Mouse (Mus musculus) fat pad, adult 2 months (tissue): Measurements from ENCODE around the gene Tppp.
"Not testable (repeated sequence)": the region's sequence is repeated elsewhere in the genome, so short reads cannot be mapped to it uniquely, and the experiment has no call there.

Experiments
- DNase-seq: peaks from one replicate; pipeline ENCODE4 v3.0.0-alpha.2; 2011; ENCODE audit warnings: low read depth, low spot score; ENCODE audit errors: extremely low read depth

The Tppp gene

GRCm38 (mm10) chr13:74008948-74009718 lies at the start of gene Tppp:
Gene Tppp (plus strand): TSS chr13:74009407.
- no peak for DNase-seq

GRCm38 (mm10) chr13:73960117-73960652 lies 49.0 kb upstream of the Tppp start:
- DNase-seq: no peak

GRCm38 (mm10) chr13:73961177-73961576 lies 48.0 kb upstream of the Tppp start:
- no peak for DNase-seq

GRCm38 (mm10) chr13:73963551-73963950 lies 45.7 kb upstream of the Tppp start, which contains the start of gene Zdhhc11:
Gene Zdhhc11 (plus strand): TSS chr13:73963851.
- no peak for DNase-seq

DNA sequence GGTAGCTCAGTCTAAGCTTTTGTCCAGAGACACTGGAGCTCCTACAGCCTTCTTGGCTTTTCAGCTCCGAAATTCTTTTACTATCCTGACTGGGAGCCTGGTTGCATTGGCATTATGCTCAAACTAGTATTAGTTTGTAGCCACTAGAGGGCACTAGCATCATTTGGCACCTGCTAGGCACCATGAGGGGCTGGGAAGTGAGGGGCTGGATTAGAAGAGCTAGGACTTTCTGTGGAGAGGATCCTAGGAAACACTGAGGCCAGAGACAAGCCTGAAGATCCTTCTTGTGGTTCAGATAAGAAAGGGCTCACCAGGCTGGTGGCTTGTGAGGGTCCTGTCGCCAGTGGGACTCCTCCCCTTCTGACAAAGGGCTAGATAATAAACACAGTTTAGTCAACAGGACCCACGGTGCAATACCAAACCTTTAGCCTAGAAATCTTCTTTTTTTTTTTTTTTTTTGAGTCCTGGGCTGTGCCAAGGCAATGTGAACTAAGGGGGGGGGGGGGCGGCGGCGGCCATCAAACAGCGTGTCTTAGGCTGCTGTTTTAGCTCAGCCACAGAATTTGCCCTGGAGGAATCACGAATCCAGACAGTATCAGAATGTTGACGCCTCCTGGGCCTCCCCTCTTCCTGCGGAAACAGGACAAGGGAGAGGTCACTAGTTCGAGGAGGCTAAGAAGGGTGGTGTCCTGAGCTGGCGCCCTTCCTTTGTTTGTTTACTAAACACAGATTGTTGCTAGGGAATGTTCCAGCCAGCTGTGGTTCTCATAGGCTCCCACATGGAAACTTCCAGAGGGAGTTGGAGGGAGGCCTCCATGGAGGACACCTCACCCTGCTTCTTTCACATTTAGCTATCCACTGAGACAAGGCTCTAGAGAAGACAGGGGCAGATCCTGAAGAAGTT lies 38.4 kb upstream of the Tppp start:
- no peak for DNase-seq

DNA sequence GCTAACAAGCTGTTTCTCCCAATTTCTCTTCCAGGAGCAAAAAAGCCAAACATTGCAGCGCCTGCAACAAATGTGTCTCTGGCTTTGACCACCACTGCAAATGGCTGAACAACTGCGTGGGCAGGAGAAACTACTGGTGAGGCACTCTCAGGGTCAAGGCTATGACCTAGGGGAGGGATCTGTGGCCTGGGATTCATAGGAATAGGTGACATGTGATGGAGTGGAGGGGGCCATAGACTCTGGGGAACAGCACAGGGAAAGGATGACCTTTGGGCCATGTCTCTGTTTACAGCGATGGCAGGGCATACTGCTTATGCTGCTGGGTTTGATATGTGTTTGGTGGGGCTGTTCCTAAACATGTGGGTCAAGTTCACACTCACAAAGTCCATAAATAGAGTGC lies 34.7 kb upstream of the Tppp start:
- DNase-seq: no peak

DNA sequence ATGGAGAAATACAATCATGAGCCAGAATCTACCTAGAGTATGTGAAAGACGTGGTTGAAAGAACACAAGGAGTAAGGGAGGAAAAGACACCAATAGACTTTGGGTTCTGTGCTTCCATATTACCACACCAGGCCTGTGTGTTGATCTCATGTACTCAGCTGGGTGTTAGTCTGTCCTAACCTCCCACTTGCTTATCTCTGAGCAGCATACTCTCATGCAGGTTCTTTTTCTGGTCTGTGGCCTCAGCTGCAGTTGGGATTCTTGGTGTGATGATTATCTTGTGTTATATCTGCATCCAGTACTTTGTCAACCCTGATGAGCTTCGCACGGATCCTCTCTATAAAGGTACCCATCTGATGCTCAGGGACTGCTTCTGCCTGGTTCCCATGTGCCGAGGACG lies 32.3 kb upstream of the Tppp start:
- no peak for DNase-seq

- DNase-seq: no peak
Observed at GRCm38 (mm10) chr13:73990325-73990724, 18.9 kb upstream of the Tppp start.

DNA sequence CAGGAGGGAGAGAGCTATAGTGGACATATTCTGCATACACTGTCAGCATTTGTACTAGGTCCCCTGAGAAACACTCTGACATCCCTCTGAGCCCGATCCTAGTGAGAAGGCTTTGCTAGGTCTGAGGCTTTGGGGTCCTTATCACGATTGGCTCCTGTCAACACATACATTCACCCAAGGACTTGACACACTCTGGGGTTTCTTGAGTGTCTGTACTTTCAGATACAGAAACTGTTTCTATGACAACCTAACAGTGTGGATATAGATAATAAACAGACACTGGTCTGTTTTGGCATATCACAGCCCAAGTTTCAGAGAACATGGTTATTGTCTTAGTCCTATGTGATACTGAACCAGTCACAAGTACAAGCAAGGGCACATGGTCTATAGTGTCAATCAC lies 18.4 kb upstream of the Tppp start:
- no peak for DNase-seq

GRCm38 (mm10) chr13:73991267-73991666 lies 17.9 kb upstream of the Tppp start:
- DNase-seq: no peak

GRCm38 (mm10) chr13:73996456-73996855 lies 12.8 kb upstream of the Tppp start:
- DNase-seq: no peak

GRCm38 (mm10) chr13:74000519-74000918 lies 8.7 kb upstream of the Tppp start:
- DNase-seq: no peak

DNA sequence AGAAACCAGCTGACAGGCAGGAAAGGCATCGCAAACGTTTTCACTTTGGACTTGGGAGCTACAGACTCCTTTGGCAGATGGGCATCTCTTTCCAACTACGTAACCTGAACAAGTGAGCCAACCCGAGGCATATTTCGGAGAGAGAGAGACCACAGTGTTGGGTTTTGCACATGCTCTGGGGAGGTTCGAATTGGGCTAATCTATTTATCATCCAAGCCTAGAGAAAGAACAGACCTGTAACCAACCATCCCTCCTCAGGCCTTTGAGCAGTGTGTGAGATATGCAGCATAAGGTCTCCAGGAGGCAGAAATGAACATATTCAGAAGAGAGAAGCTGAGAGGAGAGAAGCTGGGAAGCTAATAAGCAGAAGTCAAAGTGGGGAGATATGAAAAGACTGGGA lies 8.2 kb upstream of the Tppp start:
- DNase-seq: no peak

DNA sequence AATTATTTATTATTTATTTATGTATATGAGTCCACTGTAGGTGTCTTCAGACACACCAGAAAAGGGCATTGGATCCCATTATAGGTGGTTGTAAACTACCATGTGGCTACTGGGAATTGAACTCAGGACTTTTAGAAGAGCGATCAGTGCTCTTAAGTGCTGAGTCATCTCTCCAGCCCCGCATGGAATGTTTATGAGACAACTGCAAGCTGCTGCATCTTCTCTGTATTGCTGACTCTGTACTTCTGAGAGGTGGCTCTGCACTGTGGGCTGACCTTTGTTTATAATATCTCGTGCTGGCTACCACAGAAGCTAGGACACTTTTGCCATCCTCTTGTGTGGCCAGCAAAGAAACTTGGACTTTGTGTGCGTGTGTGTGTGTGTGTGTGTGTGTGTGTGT lies 7.7 kb upstream of the Tppp start:
- no peak for DNase-seq

DNA sequence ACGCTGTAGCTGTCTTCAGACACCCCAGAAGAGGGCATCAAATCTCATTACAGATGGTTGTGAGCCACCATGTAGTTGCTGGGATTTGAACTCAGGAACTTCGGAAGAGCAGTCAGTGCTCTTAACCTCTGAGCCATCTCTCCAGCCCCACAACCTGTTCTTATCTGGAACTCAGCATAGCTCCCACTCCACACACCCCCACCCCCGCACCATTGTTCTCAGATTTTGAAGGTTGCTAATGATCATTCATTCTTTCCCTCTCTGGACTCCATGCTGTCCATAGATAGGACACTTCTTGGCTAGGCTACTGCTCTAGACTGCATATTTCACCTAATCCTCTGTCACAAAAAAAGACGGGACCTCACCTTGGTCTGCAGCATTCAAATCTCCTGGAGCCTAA lies 2.3 kb upstream of the Tppp start:
- not testable (repeated sequence) for DNase-seq

DNA sequence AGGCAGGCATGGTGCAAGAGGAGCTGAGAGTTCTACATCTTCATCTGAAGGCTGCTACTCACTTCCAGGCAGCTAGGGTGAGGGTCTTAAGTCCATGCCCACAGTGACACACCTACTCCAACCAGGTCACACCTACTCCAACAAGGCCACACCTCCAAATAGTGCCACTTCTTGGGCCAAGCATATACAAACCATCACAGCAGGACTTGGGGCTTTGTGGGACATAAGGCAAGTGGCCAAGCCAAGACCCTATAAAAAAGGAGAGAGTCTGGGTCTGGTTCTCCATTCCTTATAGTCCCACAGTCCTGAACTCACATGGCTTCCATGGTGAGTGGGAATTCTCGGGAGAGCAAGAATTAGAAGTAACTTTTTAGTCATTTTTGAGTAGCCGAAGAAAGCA lies 991 bp upstream of the Tppp start:
- DNase-seq: not testable (repeated sequence)

GRCm38 (mm10) chr13:74009791-74010614 lies 796 bp downstream of the Tppp start:
- no peak for DNase-seq

GRCm38 (mm10) chr13:74010678-74011077 lies 1.5 kb downstream of the Tppp start:
- no peak for DNase-seq

DNA sequence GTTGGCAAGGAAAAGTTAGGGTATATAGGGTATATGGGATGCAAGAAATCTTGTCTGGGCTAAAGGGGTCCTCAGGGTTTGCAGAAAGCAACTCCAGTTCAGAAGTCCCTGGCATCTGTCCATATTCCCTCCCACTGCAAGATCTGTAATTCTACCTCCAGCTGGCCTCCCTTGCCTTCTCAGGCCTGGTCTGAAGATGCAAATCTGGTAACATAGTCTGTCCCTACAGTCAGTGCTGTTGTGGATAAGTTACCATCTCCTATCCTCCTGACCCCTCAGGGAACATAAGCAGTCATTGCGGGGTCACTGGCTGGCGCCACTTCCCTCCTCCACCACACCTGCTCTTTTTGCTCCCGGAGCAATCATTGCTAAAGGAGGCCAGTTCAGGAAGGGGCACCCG lies 6.7 kb downstream of the Tppp start:
- no peak for DNase-seq

- no peak for DNase-seq
Observed at GRCm38 (mm10) chr13:74017426-74017825, 8.2 kb downstream of the Tppp start.

DNA sequence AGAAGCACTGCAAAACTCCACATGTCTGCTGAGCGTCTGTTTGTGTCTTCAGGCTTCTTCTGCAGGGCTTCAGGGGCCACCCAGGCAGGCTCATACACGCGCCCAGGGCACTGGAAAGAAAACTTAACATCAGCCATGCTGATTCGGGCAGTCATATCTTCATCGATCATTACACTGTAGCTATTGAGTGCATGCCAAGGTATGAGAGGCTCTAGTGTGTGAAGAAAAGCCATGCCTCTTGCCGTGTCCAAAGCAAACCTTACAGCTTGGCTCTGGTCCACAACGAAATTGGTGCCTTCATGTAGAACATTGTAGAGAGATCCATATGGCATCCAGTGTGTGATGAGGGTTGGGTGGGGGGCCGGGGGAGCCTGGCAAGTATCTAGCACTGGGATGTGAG lies 9.8 kb downstream of the Tppp start:
- DNase-seq: peak; percentile 28
